Mouse (Mus musculus) bone marrow macrophage, adult 2 months (primary cell): ENCODE results near the gene Gm815.

ENCODE experiments used
- CTCF ChIP-seq: IDR thresholded peaks from 2 replicates; pipeline ENCODE4 v1.5.1; 2012; ENCODE audit warnings: low read depth, mild to moderate bottlenecking, low read length, moderate library complexity
- POLR2A ChIP-seq: IDR thresholded peaks from 2 replicates; pipeline ENCODE4 v1.6.1; 2012; ENCODE audit warnings: mild to moderate bottlenecking, low read depth, low read length, borderline replicate concordance

- TF ChIP-seq POLR2A (no peak), CTCF (no peak)
These were observed 31.0 kb upstream of the Gm815 start for GRCm38 (mm10) chr19:26854661-26855060.
